Mouse (Mus musculus) layer of hippocampus, adult 9-10 months (tissue): ENCODE results near the gene Gm20388.
A peak's percentile ranks its signal among the peaks of the same experiment; 100 is the strongest.

ENCODE experiments used
- DNase-seq: peaks from one replicate; pipeline ENCODE4 v3.0.0; 2022; ENCODE audit warnings: low spot score

Gene Gm20388

DNA sequence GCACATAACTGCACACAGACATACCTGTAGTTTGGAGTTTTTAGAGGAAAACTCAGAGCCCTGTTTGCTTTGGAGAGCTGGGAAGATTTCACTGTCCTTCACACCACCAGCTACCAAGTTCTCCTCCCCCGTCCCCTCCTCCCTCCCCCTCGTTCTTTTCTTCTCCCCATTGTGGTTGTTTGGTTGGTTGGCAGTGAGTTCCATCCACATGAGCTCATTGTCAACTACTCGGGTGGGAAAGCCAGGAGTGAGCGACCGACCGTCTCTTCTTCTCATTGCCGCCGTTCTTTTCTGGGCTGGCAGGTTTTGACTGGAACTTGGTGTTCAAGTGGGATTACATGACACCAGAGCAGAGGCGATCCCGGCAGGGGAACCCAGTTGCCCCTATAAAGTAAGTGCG, 4421.1 kb downstream of the Gm20388 start:
- DNase-seq: no peak

DNA sequence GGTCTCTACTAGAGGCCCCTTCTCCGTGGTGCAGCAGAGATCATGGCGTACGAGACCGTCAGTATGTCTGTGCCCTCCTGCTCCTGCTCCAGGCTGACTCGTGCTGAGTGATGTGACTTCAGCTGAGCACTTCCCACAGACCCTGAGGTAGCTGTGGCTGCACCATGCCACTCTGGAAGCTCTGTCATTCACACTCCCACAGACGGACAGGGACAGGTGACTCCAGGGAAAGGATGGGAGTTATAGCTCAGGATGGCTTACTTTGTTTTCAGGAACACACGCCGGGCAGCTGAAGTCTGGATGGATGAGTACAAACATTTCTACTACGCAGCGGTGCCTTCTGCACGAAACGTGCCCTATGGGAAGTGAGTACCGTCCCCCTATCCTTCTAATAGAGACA, 4425.7 kb downstream of the Gm20388 start:
- DNase-seq: no peak

DNA sequence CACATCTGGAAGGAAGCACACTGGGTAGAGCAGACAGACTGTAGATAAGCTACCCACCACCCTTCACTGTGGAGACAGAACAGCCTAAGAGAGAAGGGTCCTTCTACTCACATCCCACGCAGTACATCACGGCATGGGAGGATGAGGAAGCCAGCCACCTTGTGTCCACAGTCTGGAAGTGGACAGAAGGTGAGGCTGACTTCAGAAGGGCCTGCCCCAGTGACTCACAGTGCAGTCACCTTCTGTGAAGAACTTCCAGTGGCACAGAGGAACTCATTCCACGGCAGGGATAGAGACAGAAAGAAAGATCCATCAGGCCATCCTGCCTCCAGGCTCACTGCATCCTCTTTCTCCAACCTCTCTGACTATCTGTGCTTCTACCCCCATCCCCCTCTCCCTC, 4429.1 kb downstream of the Gm20388 start:
- DNase-seq: no peak

DNA sequence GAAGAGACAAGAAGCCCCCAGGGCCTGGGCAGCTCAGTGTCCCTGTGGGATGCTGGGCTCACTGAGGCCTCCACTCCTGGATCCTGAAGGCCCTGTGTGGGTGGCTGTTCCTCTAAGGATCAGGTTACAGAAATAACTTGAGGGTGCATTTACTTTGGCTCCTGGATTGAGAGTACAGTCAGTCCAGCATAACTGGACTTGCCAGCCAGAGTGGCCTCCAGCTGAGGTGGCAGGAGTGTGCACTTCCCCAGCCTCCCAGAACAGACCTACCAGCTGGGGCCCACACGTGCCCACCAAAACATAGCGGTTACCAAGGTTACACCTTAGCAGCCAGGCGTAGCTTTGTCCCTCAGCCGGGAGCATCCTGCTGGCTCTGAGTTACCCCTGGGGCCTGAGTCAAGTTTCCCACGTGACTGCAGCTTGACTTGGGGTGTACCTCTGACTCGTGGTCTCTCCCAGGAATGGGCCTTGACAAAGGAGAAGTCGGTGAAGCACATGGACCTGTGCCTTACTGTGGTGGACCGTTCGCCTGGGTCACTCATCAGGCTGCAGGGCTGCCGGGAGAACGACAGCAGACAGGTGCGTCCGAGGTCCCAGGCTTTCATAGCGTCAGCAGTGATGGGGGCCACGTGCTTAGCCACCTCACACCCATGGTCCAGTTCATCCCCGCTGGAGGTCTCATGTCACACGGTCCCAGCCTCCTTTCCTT, 4429.9 kb downstream of the Gm20388 start:
- no peak for DNase-seq

DNA sequence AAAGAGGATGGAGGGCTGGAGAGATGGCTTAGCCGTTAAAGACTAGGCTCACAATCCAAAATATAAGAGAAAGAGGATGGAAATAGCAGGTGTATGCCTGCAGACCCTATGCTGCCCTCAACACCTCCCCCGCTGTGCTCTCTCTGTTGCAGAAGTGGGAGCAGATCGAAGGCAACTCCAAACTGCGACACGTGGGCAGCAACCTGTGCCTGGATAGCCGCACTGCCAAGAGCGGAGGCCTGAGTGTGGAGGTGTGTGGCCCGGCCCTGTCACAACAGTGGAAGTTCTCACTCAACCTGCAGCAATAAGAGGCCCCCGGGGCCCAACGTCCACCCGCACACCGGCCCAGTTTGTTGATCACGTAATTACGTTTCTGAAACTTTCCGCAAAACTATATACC, 4432.5 kb downstream of the Gm20388 start:
- DNase-seq: no peak

DNA sequence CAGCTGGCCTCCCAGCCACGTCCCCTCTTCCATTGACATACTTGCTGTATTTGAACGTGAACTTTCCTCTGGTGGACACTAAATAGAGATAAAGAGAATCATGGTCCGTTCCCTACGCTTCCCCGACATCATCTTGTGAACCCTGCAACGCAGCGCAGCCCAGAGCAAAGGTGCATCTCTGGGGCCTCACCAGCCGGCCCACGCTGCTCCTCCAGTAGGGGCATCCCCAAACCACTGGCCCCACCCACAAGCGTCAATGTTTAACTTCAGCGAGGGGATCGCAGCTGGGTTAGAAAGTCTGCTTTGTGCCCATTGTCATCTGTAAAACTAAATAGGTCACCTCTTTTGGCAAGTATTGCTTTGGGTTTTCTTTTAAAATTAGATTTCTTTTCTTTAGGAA, 4433.4 kb downstream of the Gm20388 start:
- no peak for DNase-seq

DNA sequence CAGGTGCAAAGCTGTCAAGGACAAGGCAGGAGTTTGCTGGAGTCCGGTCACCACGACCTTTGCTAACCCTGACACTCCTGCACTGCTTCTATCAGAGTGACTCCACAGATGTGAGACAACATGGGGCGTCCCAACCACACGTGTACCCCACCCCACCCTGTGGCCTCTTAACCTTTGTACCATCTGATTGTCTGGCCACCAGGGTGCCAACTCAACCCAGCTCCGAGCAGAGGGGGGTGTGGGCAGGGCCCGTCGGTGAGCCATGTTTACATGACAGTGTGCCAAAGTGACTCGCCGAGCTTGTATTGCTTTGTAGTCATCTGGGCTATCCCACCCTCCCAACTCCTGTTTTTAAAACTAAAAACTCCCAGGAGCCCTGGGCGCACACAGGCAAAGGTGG, 4434.5 kb downstream of the Gm20388 start:
- DNase-seq: no peak

DNA sequence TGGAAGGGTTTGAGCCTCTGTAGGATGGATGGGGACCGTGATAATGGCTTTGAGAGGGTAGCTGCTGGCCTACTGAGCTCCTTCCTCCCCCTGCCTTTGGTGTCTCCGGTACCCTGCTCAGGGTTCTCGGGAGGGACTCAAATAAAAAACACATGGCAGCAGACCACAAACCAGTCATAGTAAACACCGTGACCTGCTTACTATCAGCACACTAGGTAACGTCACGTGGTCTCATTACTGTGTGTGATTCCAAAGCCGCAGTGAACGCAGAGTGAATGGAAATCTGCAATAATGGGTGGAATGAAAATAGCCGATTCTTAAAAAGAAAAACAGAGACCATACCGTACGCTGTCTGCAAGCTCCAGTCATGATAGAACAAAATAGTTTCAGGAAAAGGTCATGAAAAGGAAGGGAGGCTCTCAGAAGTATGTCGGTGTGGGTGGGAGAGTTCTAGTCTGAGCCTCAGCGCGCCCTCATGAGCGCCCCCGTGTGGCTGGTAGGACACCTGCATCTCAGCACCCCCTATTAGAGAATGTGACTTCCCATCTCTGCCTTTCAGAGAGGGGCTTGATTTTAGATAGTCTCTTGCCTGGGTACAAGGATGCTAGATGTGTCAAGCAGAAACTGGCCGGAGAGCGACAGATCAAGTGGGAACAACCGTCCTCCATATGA, 4436.3 kb downstream of the Gm20388 start:
- peak; percentile 22 for DNase-seq

DNA sequence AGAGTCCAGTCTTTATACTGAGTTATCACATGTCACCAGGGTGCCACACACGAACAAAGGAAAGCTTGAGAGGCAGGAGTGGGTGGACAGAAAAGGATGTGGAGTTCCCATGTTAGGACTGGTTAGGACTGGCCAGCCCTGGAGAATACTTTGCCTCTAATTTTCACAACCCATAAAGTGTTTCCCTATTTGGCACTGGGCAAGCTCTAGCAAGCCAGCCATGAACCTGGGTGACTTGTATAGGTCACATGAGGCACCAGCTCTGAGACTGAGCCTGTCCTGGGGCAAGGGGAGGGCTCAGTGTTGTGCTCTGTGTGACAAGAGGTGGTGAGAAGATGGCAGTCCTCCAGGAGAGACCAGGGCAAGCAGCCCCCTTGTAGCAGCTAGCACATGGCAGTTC, 4437.4 kb downstream of the Gm20388 start:
- no peak for DNase-seq

DNA sequence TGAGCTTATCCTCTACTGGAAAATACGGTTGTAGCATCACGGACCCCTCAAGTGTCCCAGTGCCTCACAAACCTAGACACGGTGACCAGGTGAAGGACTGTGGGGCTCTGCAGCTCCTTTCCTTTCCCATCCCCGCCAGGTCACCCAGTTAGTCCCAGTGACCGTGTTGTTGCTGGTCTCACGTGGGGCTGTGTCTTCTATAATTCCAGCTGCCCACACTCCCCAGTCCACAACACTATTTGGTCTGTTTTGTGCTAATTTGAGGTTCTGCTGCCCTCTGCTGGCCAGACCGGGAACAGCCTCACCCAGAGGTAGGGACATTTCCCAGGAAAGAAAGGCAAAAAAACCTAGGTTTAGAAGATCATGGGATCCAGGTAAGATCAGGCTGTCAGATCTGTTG, 4439.0 kb downstream of the Gm20388 start:
- peak; percentile 83 for DNase-seq

DNA sequence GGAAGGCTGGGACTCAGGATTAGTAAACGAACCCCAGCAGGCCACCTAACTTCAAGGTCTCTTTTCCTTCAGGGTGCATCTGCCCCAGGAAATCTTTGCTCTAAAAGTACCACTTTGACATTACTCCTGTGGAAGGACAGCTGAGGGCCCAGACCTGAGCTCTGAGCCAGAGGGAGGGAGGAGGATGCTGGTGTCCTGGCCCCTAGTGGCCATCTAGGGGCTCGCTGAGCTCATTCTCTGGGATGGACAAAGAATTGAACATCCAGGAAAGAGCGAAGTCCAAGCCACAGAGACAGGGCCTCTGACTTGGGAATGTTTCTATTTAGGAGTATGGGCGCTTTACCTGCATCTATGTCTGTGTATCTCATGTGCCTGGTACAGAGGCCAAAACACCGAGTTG, 4441.0 kb downstream of the Gm20388 start:
- DNase-seq: no peak

DNA sequence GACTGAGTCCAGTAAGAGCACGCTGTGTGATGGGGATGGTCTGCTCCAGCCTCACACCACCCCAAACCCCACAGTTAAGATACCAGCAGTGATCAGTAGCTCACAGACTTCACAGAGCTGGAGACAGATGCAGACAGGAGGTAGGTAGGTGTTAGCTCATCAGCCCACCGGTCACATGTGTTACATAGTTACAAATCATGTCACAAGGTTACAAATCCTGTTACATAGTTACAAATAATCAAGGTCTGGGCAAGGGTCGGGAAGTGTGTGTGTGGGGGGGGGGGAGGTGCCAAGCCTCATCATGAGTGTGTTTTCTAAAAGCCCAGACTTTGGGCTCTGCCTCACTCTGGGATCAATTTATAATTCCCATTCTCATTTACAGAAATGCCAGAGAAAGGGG, 4450.3 kb downstream of the Gm20388 start:
- no peak for DNase-seq

DNA sequence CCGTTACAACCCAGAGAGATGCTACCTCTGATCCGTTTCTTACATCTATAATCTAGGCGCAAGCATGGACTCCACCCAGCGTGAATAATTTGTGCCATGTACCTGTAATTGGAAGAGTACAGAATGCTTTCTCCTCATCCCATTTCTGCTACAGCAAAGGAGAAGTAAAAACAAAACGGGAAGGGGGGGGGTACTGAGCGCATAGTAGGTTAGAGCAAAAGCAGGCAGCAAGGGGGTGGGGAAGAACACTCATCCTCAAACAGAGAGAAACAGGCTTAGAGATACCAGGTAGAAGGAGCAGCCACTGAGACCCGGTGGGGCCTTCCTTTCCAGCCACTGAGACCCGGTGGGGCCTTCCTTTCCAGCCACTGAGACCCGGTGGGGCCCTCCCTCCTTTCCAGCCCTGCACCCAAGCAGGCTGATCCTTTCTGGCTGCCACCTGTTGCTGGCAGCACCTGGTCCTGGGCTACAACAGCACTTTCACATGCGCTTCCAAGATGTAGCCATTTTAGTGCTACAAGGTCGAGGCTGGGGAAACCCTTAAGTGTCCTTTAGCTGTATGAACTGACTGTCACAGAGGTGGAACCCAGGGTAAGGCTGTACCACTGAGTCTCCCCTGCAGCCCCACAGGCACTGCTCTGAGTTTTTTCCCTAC, 4451.3 kb downstream of the Gm20388 start:
- DNase-seq: no peak

DNA sequence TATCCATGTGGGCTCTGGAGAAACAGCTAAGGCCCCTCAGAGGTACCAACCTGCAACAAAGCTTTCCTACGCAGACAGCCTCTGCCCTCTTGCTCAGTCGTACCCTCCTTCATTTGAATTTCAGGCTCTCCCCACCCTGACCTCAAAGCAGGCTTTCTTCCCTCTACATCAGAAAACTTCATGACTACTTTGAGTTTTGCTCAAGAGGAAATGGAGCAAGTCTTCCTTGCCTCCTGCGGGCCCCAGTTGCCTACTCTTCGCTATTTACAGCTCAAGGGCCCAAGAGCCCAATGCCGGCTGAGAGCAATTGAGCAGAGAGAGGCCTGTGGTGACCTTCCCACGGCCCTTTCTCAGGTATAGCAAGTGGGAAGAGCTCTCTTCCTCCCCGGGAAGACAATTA, 4451.9 kb downstream of the Gm20388 start:
- no peak for DNase-seq

DNA sequence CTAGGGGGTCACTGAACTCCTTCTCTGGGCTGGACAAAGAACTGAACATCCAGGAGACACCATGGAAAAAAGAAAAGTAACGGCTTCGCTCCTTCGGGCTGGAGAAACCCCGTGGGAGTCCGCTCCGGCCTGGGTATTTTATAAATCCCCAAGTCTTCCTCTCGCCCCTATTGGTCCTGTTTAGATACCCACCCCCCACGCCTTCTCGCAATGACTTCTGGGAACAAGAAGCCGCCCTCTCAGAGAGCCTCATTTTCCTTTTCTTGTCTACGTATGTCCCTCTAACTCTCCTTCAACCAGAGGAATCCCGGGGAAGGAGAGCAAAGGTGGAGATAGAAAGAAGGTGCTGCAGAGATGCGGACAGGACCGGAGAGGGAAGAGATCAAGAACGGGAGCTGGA, 4452.7 kb downstream of the Gm20388 start:
- no peak for DNase-seq

DNA sequence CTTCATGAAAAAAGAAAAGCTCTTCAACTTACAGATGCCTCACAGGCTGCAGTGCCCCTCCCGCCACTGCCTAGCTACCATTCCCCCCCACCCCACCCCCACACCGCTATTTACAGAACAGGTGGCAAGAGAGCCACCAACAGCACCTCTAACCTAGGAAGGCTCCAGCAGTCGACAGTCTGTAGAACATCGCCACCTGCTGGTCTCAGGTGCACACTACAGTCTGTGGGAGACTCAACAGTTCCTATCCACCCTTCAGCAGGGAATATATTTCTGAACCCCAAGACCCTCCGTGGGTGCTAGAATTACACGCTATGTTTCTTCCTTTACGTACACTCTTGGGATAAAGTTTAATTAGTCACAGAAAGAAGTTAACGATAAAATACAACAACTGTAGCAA, 4457.6 kb downstream of the Gm20388 start:
- no peak for DNase-seq

DNA sequence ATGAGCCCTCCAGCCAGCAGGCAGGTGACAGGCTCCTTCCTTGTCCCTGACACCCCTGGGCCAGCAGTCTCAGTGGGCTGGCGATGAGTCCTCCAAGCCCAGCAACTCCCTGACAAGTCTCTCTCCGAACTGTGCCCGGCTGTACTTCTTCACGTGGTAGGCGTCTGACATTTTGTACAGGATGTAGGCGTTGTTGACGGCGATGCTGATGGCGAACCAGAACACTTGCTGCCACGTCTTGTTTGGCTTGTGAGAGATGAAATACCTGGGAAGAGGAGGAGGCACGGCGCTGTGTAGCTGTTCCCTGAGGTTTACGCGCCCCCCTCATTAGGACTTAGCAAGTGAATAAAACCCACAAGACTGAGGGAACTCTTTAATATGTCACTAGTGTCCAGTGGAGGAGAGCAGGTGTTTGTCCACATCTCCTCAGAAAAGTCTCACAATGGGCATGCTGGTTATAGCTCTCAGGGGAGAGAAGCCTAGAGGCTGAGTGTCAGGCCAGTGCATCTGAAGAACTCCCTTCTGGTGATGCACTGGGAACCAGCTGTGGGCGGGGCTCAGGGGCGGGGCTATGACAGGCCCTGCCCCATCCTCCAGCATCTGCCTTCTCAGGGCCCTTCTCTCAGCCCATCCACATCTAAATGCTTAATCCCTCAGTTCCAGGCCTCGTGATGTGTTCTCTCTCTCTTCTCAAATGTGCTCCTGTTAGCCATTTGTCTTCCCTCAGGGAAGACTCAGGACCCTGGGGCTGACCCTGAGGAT, 4460.0 kb downstream of the Gm20388 start:
- DNase-seq: no peak

DNA sequence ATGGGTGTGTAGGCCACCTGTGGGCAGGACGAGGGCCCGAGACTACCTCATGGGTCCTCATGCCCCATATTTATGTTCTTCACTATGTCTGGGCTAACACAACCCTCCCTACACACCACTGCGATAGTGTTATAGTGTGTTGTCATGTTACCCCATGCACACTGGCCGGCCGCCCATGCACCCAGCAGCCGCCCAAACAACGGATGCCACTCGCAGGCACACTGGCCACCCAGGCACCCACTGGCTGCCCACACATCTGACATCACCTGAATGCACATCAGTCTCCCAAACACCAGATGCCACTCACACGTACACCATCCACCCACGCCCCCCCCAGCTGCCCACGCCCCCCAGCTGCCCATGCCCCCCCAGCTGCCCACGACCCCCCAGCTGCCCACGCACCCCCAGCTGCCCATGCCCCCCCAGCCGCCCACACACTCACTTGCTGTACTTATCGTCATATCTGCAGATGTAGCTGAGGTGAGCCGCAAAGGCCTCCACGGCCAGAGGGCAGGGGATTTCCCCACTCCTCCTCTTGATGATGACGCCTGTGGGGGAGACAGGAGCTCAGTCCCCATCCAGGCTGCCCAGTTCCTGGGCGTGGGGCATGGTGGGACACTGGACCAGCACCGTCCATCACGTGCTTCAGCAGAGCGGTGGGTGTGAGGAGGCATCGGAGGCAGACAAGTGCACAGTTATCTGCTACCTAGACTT, 4460.9 kb downstream of the Gm20388 start:
- DNase-seq: no peak

DNA sequence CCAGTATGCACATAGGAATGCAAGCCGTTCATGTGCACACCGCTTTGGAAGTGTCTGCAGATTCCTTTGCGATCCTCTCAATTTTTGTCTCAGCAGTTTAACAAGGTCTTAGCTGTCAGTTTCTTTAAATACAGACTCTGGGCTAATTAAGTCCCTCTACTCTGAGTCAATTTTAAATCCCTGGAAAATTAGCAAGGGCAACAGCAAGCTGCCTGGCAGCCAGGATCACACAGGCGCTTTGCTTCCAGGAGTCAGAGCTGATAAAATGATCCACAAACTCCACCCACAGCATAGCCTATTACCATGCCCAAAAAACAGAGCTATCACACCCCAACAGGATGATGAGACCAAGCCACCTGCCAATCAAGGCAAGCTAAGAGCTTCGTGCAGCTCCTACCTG, 4463.1 kb downstream of the Gm20388 start:
- no peak for DNase-seq

DNA sequence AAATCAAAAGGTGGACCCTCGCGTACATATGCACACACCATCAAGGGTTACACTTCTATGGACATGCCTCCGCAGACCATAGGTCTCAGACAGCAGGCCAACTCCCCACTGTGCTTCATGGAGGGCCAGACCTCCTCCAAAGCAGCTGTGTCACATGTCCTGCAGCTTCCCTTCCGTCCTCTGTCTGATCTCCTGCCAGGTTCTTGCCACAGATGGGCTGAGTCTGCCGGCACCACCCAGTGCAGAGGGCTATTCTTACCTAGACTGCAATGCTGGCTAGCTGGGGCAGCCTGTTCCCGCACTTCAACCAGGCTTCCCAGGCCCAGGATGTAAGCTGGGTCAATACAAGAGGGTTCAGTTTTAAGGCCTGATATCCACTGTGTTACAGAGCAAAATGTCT, 4464.5 kb downstream of the Gm20388 start:
- no peak for DNase-seq

DNA sequence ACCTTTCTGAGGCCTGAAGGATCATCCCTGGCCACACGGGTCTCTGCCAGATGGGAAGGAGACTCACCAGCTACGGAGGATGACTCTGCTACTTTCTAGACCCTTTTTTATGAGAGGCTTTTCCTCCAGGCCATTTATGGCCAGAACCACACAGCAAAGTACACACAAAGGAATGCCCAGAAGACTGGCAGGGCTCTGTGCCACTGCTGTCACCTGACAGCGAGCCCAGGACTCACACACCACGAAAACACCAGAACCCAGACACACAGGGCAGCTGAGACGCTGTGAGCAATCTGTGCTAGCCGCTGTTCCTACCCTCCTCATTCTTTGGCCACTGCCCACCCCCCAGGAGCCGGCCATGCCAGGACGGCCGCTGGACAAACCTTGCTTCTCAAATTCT, 4465.1 kb downstream of the Gm20388 start:
- no peak for DNase-seq

DNA sequence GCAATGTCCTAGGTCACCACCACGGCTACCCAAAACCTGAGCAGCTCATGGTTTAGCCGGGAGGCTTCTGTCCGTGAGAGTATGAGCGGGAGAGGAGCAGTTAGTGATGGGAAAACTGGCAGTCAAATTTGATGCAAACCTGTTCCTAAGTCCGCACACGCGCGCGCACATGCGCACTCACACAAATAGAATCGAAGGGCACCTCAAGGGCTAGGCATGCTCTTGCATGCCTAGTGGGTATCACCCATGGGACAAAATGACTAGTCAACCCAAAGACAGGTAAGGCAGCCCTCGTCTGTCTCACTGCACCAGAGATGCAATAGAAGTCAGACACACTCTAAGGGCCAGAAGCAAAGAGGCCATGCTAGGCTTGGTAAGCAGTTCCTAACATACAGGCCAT, 4465.8 kb downstream of the Gm20388 start:
- no peak for DNase-seq
